In genomic region chr14:51220075-51220474, GRCm38 (mm10) we compare ENCODE assay signal across 19 mouse cellular contexts. TPM values are rescaled to one million over a fixed set of nuclear protein-coding genes. Genes with fewer than 3 reads are reported as not detected.
"Had no signal": no experiment of that assay in that cellular context is flagged by ENCODE, and none has a peak within 500 bp of the region (broad histone marks: within the 10 kb centered on the region; RNA-seq: fewer than 3 reads in every experiment).

No protein-coding gene starts in this region.

RNA-seq across cellular contexts. Expression of gene Ear14, which starts 16.9 kb away (rescaled TPM):
- polyA plus RNA-seq: cortical plate, adult 2 months; embryonic facial prominence, embryonic 10.5 days; embryonic facial prominence, embryonic 11.5 days; embryonic facial prominence, embryonic 12.5 days; embryonic facial prominence, embryonic 13.5 days; embryonic facial prominence, embryonic 14.5 days; embryonic facial prominence, embryonic 15.5 days; erythroblast, embryonic 14.5 days; forebrain, embryonic 10.5 days; forebrain, embryonic 11.5 days; forebrain, embryonic 12.5 days; forebrain, embryonic 13.5 days; forebrain, embryonic 14.5 days; forebrain, embryonic 15.5 days; forebrain, embryonic 16.5 days; forebrain, postnatal 0 days; frontal cortex, adult 2 months; gonadal fat pad, adult 2 months; heart, adult 2 months had no signal

RNA-seq across cellular contexts. Expression of gene Ang2, which starts 21.1 kb away (rescaled TPM):
- polyA plus RNA-seq: cortical plate, adult 2 months; embryonic facial prominence, embryonic 10.5 days; embryonic facial prominence, embryonic 11.5 days; embryonic facial prominence, embryonic 12.5 days; embryonic facial prominence, embryonic 13.5 days; embryonic facial prominence, embryonic 14.5 days; erythroblast, embryonic 14.5 days; forebrain, embryonic 10.5 days; forebrain, embryonic 11.5 days; forebrain, embryonic 12.5 days; forebrain, embryonic 13.5 days; forebrain, embryonic 14.5 days; forebrain, embryonic 15.5 days; forebrain, embryonic 16.5 days; forebrain, postnatal 0 days; frontal cortex, adult 2 months; gonadal fat pad, adult 2 months; heart, adult 2 months had no signal

RNA-seq across cellular contexts. Expression of gene Rnase2a, which starts 35.8 kb away (rescaled TPM):
- polyA plus RNA-seq: cortical plate, adult 2 months; embryonic facial prominence, embryonic 10.5 days; embryonic facial prominence, embryonic 11.5 days; embryonic facial prominence, embryonic 12.5 days; embryonic facial prominence, embryonic 13.5 days; embryonic facial prominence, embryonic 14.5 days; embryonic facial prominence, embryonic 15.5 days; erythroblast, embryonic 14.5 days; forebrain, embryonic 10.5 days; forebrain, embryonic 11.5 days; forebrain, embryonic 12.5 days; forebrain, embryonic 13.5 days; forebrain, embryonic 14.5 days; forebrain, embryonic 15.5 days; forebrain, embryonic 16.5 days; forebrain, postnatal 0 days; frontal cortex, adult 2 months; heart, adult 2 months had no signal

RNA-seq across cellular contexts. Expression of gene Rnase2b, which starts 58.0 kb away (rescaled TPM):
- polyA plus RNA-seq: cortical plate, adult 2 months; embryonic facial prominence, embryonic 10.5 days; embryonic facial prominence, embryonic 11.5 days; embryonic facial prominence, embryonic 12.5 days; embryonic facial prominence, embryonic 13.5 days; embryonic facial prominence, embryonic 14.5 days; embryonic facial prominence, embryonic 15.5 days; erythroblast, embryonic 14.5 days; forebrain, embryonic 10.5 days; forebrain, embryonic 11.5 days; forebrain, embryonic 12.5 days; forebrain, embryonic 13.5 days; forebrain, embryonic 14.5 days; forebrain, embryonic 15.5 days; forebrain, embryonic 16.5 days; forebrain, postnatal 0 days; frontal cortex, adult 2 months; gonadal fat pad, adult 2 months; heart, adult 2 months had no signal
